Mouse (Mus musculus) neural tube, embryonic 15.5 days (tissue): ENCODE measurements around the gene Lman2. TPM values are rescaled to one million over a fixed set of nuclear protein-coding genes. Genes with fewer than 3 reads are reported as not detected.

Source experiments
- ATAC-seq: fragments of 200-750 bp; cut with Nextera tagmentation; 2 replicates; pipeline ENCODE4 v1.8.0; 2017; ENCODE audit warnings: mild to moderate bottlenecking, moderate TSS enrichment, moderate library complexity; ENCODE audit not compliant: low FRiP score
- H3K27ac ChIP-seq: fragments of 300-500 bp; sonication (generic); replicated peaks from 2 replicates; pipeline ENCODE4 v1.5.1; 2015; ENCODE audit warnings: mild to moderate bottlenecking, inconsistent platforms
- H3K27me3 ChIP-seq: fragments of 300-500 bp; sonication (generic); replicated peaks from 2 replicates; pipeline ENCODE4 v1.6.1; 2015; ENCODE audit warnings: inconsistent platforms
- H3K36me3 ChIP-seq: fragments of 300-500 bp; sonication (generic); 2 replicates; pipeline ENCODE4 v1.6.1; 2015; ENCODE audit warnings: inconsistent platforms
- H3K4me1 ChIP-seq: fragments of 300-500 bp; sonication (generic); 2 replicates; pipeline ENCODE4 v1.6.1; 2015; ENCODE audit warnings: inconsistent platforms
- H3K4me2 ChIP-seq: fragments of 300-500 bp; sonication (generic); 2 replicates; pipeline ENCODE4 v1.6.1; 2015; ENCODE audit warnings: inconsistent platforms, mild to moderate bottlenecking, moderate library complexity
- H3K4me3 ChIP-seq: fragments of 300-500 bp; sonication (generic); replicated peaks from 2 replicates; pipeline ENCODE4 v1.5.1; 2015; ENCODE audit warnings: mild to moderate bottlenecking, inconsistent platforms
- H3K9ac ChIP-seq: fragments of 300-500 bp; sonication (generic); replicated peaks from 2 replicates; pipeline ENCODE4 v1.6.1; 2015; ENCODE audit warnings: mild to moderate bottlenecking, inconsistent platforms
- H3K9me3 ChIP-seq: fragments of 300-500 bp; sonication (generic); replicated peaks from 2 replicates; pipeline ENCODE4 v1.6.1; 2016; ENCODE audit warnings: inconsistent platforms
- WGBS: fragments of 180-500 bp; shearing (Covaris S2); methylation state at CpG from one replicate; pipeline ENCODE4 v1.1.7; 2015; ENCODE audit warnings: mixed read lengths; 5-methylcytosine and 5-hydroxymethylcytosine counted together
- polyA plus RNA-seq: library from polyadenylated mRNA; unstranded; fragments of >200 nt; fragmentation: Nextera tagmentation; extraction: Ambion mirVana; gene quantifications from 2 replicates; pipeline ENCODE4 v1.2.1, GENCODE M21; 2015

The Lman2 gene
- polyA plus RNA-seq, 1 experiment from 2014 or later = 44.9 TPM

- Histone ChIP-seq H3K9ac (no peak overlapping the region), H3K4me1 (peaks cover 31% of the 10 kb centered on the region), H3K4me2 (no peak overlapping the region), H3K9me3 (no peaks in the 10 kb centered on the region), H3K27me3 (no peaks in the 10 kb centered on the region), H3K27ac (no peak overlapping the region), H3K36me3 (no peaks in the 10 kb centered on the region), H3K4me3 (no peak overlapping the region)
- 96% methylated on average over 3 of the region's 3 CpGs for WGBS
- no peak for ATAC-seq
Measured at GRCm38 (mm10) chr13:55332331-55332730, 30.3 kb downstream of the Lman2 start.

- H3K4me2 ChIP-seq = peak overlapping the region; percentile 98
- WGBS = 49% methylated on average over 14 of the region's 14 CpGs
- H3K4me3 ChIP-seq = peak overlapping the region; percentile 83
- no peaks in the 10 kb centered on the region for H3K9me3 ChIP-seq
- H3K27me3 ChIP-seq = no peaks in the 10 kb centered on the region
- H3K9ac ChIP-seq = peak overlapping the region; percentile 63
- peaks cover 37% of the 10 kb centered on the region for H3K4me1 ChIP-seq
- H3K27ac ChIP-seq = peak overlapping the region; percentile 82
- H3K36me3 ChIP-seq = peaks cover 5% of the 10 kb centered on the region
- ATAC-seq = no peak
Measured at GRCm38 (mm10) chr13:55330567-55331400, 31.8 kb downstream of the Lman2 start.

- peak within 1 kb of the TSS; percentile 63 for H3K9ac ChIP-seq
- no peaks in the 10 kb centered on the region for H3K9me3 ChIP-seq
- WGBS = under 1% methylated on average over 81 of the region's 82 CpGs
- H3K4me1 ChIP-seq = peaks cover 37% of the 10 kb centered on the region
- ATAC-seq = peak; percentile 85
- H3K4me2 ChIP-seq = peak within 1 kb of the TSS; percentile 98
- peak within 1 kb of the TSS; percentile 82 for H3K27ac ChIP-seq
- H3K36me3 ChIP-seq = peaks cover 13% of the 10 kb centered on the region
- H3K27me3 ChIP-seq = no peaks in the 10 kb centered on the region
- peak within 1 kb of the TSS; percentile 83 for H3K4me3 ChIP-seq
Measured at GRCm38 (mm10) chr13:55329683-55330566, 32.7 kb downstream of the Lman2 start, which contains the start of gene Mxd3. Gene Mxd3 (minus strand): TSS chr13:55329823.

- Histone ChIP-seq H3K4me1 (peaks cover 40% of the 10 kb centered on the region), H3K9ac (peak overlapping the region; percentile 63), H3K4me2 (peak overlapping the region; percentile 98), H3K36me3 (peaks cover 17% of the 10 kb centered on the region), H3K9me3 (no peaks in the 10 kb centered on the region), H3K27me3 (no peaks in the 10 kb centered on the region), H3K27ac (peak overlapping the region; percentile 82; the same call in 1 of the 2 replicates), H3K4me3 (peak overlapping the region; percentile 83)
- ATAC-seq = peak; percentile 25
- WGBS = under 1% methylated on average over 28 of the region's 29 CpGs
Measured at GRCm38 (mm10) chr13:55329109-55329682, 33.4 kb downstream of the Lman2 start.

- no peak for ATAC-seq
- WGBS = 87% methylated on average over 4 of the region's 4 CpGs
- H3K27me3 ChIP-seq = no peaks in the 10 kb centered on the region
- peak overlapping the region; percentile 83; the same call in 1 of the 2 replicates for H3K4me3 ChIP-seq
- peak overlapping the region; percentile 98 for H3K4me2 ChIP-seq
- peaks cover 45% of the 10 kb centered on the region for H3K4me1 ChIP-seq
- H3K36me3 ChIP-seq = peaks cover 23% of the 10 kb centered on the region
- H3K9me3 ChIP-seq = no peaks in the 10 kb centered on the region
- no peak overlapping the region for H3K27ac ChIP-seq
- peak overlapping the region; percentile 63; the same call in 1 of the 2 replicates for H3K9ac ChIP-seq
Measured at GRCm38 (mm10) chr13:55328641-55329040, 33.9 kb downstream of the Lman2 start.

- H3K4me3 ChIP-seq = 0 out of 2 replicates have a peak overlapping the region, but pooled peaks have one; percentile 83
- H3K4me2 ChIP-seq = peak overlapping the region; percentile 98
- no peak for ATAC-seq
- H3K4me1 ChIP-seq = peaks cover 50% of the 10 kb centered on the region
- H3K27ac ChIP-seq = no peak overlapping the region
- no peaks in the 10 kb centered on the region for H3K9me3 ChIP-seq
- H3K36me3 ChIP-seq = peaks cover 28% of the 10 kb centered on the region
- WGBS = 89% methylated on average over 6 of the region's 6 CpGs
- H3K27me3 ChIP-seq = no peaks in the 10 kb centered on the region
- peak overlapping the region; percentile 20; the same call in 1 of the 2 replicates for H3K9ac ChIP-seq
Measured at GRCm38 (mm10) chr13:55328171-55328570, 34.4 kb downstream of the Lman2 start.

- H3K4me1 ChIP-seq = peaks cover 55% of the 10 kb centered on the region
- no peaks in the 10 kb centered on the region for H3K9me3 ChIP-seq
- H3K9ac ChIP-seq = 0 out of 2 replicates have a peak overlapping the region, but pooled peaks have one; percentile 20
- WGBS = 45% methylated on average over 8 of the region's 8 CpGs
- H3K4me3 ChIP-seq = 0 out of 2 replicates have a peak overlapping the region, but pooled peaks have one; percentile 10
- no peaks in the 10 kb centered on the region for H3K27me3 ChIP-seq
- H3K36me3 ChIP-seq = peaks cover 29% of the 10 kb centered on the region
- peak overlapping the region; percentile 98 for H3K4me2 ChIP-seq
- H3K27ac ChIP-seq = peak overlapping the region; percentile 54; the same call in 1 of the 2 replicates
- ATAC-seq = peak; percentile 19
Measured at GRCm38 (mm10) chr13:55327633-55328032, 35.0 kb downstream of the Lman2 start.

GRCm38 (mm10) chr13:55327169-55327568, 35.4 kb downstream of the Lman2 start:
- no peak overlapping the region for H3K4me3 ChIP-seq
- peaks cover 29% of the 10 kb centered on the region for H3K36me3 ChIP-seq
- H3K9ac ChIP-seq = no peak overlapping the region
- H3K4me2 ChIP-seq = peak overlapping the region; percentile 98; the same call in 1 of the 2 replicates
- ATAC-seq = no peak
- WGBS = 54% methylated on average over 4 of the region's 4 CpGs
- no peaks in the 10 kb centered on the region for H3K9me3 ChIP-seq
- peak overlapping the region; percentile 54; the same call in 1 of the 2 replicates for H3K27ac ChIP-seq
- H3K27me3 ChIP-seq = no peaks in the 10 kb centered on the region
- H3K4me1 ChIP-seq = peaks cover 59% of the 10 kb centered on the region

- Histone ChIP-seq H3K9me3 (no peaks in the 10 kb centered on the region), H3K4me2 (no peak overlapping the region), H3K4me3 (no peak overlapping the region), H3K9ac (no peak overlapping the region), H3K27ac (no peak overlapping the region), H3K4me1 (peaks cover 63% of the 10 kb centered on the region), H3K27me3 (no peaks in the 10 kb centered on the region), H3K36me3 (peaks cover 29% of the 10 kb centered on the region)
- no peak for ATAC-seq
- 82% methylated on average over 11 of the region's 11 CpGs for WGBS
Measured at GRCm38 (mm10) chr13:55325596-55325995, 37.0 kb downstream of the Lman2 start.

- 1% methylated on average over 31 of the region's 31 CpGs for WGBS
Measured at GRCm38 (mm10) chr13:55322130-55322825, 40.3 kb downstream of the Lman2 start.

More at GRCm38 (mm10) chr13:55322130-55322825, 40.3 kb downstream of the Lman2 start:
- H3K9me3 ChIP-seq = no peaks in the 10 kb centered on the region
- no peaks in the 10 kb centered on the region for H3K27me3 ChIP-seq
- H3K4me2 ChIP-seq = peak overlapping the region; percentile 92
- H3K4me3 ChIP-seq = peak overlapping the region; percentile 86
- peaks cover 53% of the 10 kb centered on the region for H3K36me3 ChIP-seq
- H3K4me1 ChIP-seq = peaks cover 44% of the 10 kb centered on the region
- ATAC-seq = peak; percentile 30; the same call in 1 of the 2 replicates
- peak overlapping the region; percentile 86 for H3K9ac ChIP-seq
- H3K27ac ChIP-seq = peak overlapping the region; percentile 81
